Mouse (Mus musculus) ovary, postnatal 36 days (tissue): ENCODE results near the gene Olfr948.

Source experiments
- DNase-seq: peaks from one replicate; pipeline ENCODE4 v3.0.0; 2022; ENCODE audit warnings: low spot score, mixed read lengths

Olfr948 gene

DNA sequence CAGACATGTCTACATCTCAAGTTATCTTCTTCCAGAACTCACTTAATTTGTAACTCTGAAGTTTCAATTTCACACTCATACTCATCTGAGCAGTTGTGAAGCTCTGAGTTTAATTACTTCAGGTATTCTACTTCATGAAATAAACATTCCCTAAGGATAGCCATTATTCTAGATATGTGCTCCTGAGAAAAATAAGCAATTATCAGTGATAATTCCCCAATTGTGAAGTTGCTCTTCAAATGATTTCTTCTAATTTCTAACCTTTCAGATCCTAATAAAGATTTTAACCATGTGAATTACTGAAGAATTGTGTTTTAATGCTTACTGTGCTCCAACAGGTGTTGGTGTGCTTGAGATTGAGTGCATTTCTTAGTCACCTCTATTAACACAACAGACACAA is at the start of gene Olfr948:
Olfr948 (minus strand) TSS at position 101 of the 400 bp plus-strand sequence.
- DNase-seq: no peak

DNA sequence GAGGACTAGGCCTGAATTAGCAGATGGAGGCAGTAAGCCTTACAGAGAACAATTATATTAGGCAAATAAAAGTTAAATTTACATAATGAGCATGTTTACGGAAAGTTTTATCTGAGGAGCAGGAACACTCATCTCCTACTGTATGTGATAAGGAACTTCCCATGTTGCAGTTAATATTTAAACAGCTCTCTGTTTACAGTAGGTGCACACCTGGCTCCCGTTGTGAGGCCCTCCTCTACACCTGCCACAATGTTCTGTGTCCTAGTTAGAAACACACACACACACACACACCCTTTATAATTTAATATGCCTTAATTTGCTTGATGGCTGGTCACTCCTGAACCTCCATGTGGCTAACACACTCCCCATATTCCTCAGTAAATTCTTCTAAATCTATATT is 38.7 kb downstream of the Olfr948 start:
- no peak for DNase-seq

GRCm38 (mm10) chr9:39276718-39277117 is 49.1 kb downstream of the Olfr948 start, which contains the start of gene Olfr945:
Gene Olfr945, minus strand, starts transcription at chr9:39276818.
- DNase-seq: no peak
